Mouse (Mus musculus): Measurements from ENCODE around the gene Ngrn.

DNA sequence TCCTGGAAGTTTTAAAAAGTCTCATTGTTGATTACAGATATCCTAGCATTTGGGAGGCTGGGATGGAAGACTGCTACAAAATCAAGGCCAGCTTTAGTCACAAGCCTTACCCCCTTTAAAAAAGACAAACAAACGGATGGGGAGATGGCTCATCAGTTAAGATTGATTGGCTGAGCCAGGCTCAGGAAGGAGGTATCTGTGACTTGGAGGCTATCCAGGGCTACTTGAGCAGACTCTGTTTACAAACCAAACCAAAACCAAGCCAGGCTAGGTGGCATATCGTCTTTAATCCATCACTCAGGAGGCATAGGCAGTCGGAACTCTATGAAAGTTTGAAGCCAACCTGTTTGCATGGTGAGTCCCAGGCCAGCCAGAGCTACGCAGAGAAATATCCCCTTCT is 19.4 kb upstream of the Ngrn start:
- TF ChIP-seq CTCF (IDR thresholded peaks at IDR 0.05; ENCODE audit: low read depth, low read length) = no peak
- TF ChIP-seq POLR2A (IDR thresholded peaks at IDR 0.05; ENCODE audit: extremely low read depth, insufficient read depth, low read length) = no peak

Data from liver, adult 2 months (tissue).